Mouse (Mus musculus): ENCODE results near the gene Ppib. TPM values are rescaled to one million over a fixed set of nuclear protein-coding genes. Genes with fewer than 3 reads are reported as not detected.

Gene Ppib
- 35.5 TPM for polyA plus RNA-seq (2014; fragmentation: Illumina TruSeq; extraction: RNeasy Lipid Tissue Mini Kit (QIAGEN cat#74804); ENCODE audit: low read depth, low replicate concordance)

GRCm38 (mm10) chr9:66059583-66060307 lies at the start of gene Ppib:
Gene Ppib (plus strand): TSS chr9:66060222.

GRCm38 (mm10) chr9:66069583-66069982 lies 9.6 kb downstream of the Ppib start, which contains the start of gene Snx22:
Gene Snx22 (minus strand): TSS chr9:66069719.

Other genes with a start within 250 kb of the Ppib start
- 11.2 TPM for gene Zfp609, start 232.7 kb upstream of the Ppib start, polyA plus RNA-seq (2014; fragmentation: Illumina TruSeq; extraction: RNeasy Lipid Tissue Mini Kit (QIAGEN cat#74804); ENCODE audit: low read depth, low replicate concordance)
- gene Pclaf, start 170.0 kb upstream of the Ppib start, polyA plus RNA-seq (2014; fragmentation: Illumina TruSeq; extraction: RNeasy Lipid Tissue Mini Kit (QIAGEN cat#74804); ENCODE audit: low read depth, low replicate concordance) = 3.9 TPM
- 55.3 TPM for gene Trip4, start 151.4 kb upstream of the Ppib start, polyA plus RNA-seq (2014; fragmentation: Illumina TruSeq; extraction: RNeasy Lipid Tissue Mini Kit (QIAGEN cat#74804); ENCODE audit: low read depth, low replicate concordance)
- 66.4 TPM for gene Csnk1g1, start 151.3 kb upstream of the Ppib start, polyA plus RNA-seq (2014; fragmentation: Illumina TruSeq; extraction: RNeasy Lipid Tissue Mini Kit (QIAGEN cat#74804); ENCODE audit: low read depth, low replicate concordance)
- not detected for gene Snx22, start 9.5 kb downstream of the Ppib start, polyA plus RNA-seq (2014; fragmentation: Illumina TruSeq; extraction: RNeasy Lipid Tissue Mini Kit (QIAGEN cat#74804); ENCODE audit: low read depth, low replicate concordance)
- 410 TPM for gene Snx1, start 66.4 kb downstream of the Ppib start, polyA plus RNA-seq (2014; fragmentation: Illumina TruSeq; extraction: RNeasy Lipid Tissue Mini Kit (QIAGEN cat#74804); ENCODE audit: low read depth, low replicate concordance)
- 53.5 TPM for gene Ciao2a, start 66.4 kb downstream of the Ppib start, polyA plus RNA-seq (2014; fragmentation: Illumina TruSeq; extraction: RNeasy Lipid Tissue Mini Kit (QIAGEN cat#74804); ENCODE audit: low read depth, low replicate concordance)
- gene Dapk2, start 98.0 kb downstream of the Ppib start, polyA plus RNA-seq (2014; fragmentation: Illumina TruSeq; extraction: RNeasy Lipid Tissue Mini Kit (QIAGEN cat#74804); ENCODE audit: low read depth, low replicate concordance) = 0.45 TPM